Mouse (Mus musculus) gastrocnemius, postnatal 36 days (tissue): ENCODE data around the gene Ube2z. TPM values are rescaled to one million over a fixed set of nuclear protein-coding genes. Genes with fewer than 3 reads are reported as not detected.

ENCODE experiments used
- DNase-seq, 2 experiments: peaks; one replicate each; pipeline ENCODE4 v3.0.0; 2022
- intact Hi-C: fragments of 180-260 bp; cut with DNase I; formaldehyde crosslinking; loops from one replicate; pipeline ENCODE4 v1.15.1; 2025
- total RNA-seq, 2 experiments: library from RNA; stranded (reverse); gene quantifications; 2 replicates each; pipeline ENCODE4 v1.2.3; 2021

The Ube2z gene
- total RNA-seq, 2 experiments from 2014 or later = 14.5 to 15.4 TPM

- intact Hi-C loops = no loop called here
- no peak for DNase-seq
Observed at GRCm38 (mm10) chr11:96068231-96068630, 3.0 kb upstream of the Ube2z start.

- no peak for DNase-seq
- intact Hi-C loops = no loop called here
Observed at GRCm38 (mm10) chr11:96064521-96065214, 520 bp downstream of the Ube2z start.

- intact Hi-C loops = no loop called here
- no peak for DNase-seq
Observed at GRCm38 (mm10) chr11:96058309-96058708, 6.9 kb downstream of the Ube2z start.

GRCm38 (mm10) chr11:96050854-96051253, 14.3 kb downstream of the Ube2z start:
- DNase-seq = no peak
- intact Hi-C loops = no loop called here

GRCm38 (mm10) chr11:96049939-96050338, 15.2 kb downstream of the Ube2z start:
- no peak for DNase-seq
- intact Hi-C loops = no loop called here

- no peak for DNase-seq
- intact Hi-C loops = no loop called here
Observed at GRCm38 (mm10) chr11:96047469-96048373, 17.5 kb downstream of the Ube2z start.

- intact Hi-C loops = no loop called here
- DNase-seq = no peak
Observed at GRCm38 (mm10) chr11:96046793-96047192, 18.4 kb downstream of the Ube2z start.

- DNase-seq = no peak
- intact Hi-C loops = no loop called here
Observed at GRCm38 (mm10) chr11:96046028-96046427, 19.2 kb downstream of the Ube2z start.

GRCm38 (mm10) chr11:96044803-96045567, 20.2 kb downstream of the Ube2z start:
- intact Hi-C loops = no loop called here
- no peak for DNase-seq

- no peak for DNase-seq
- intact Hi-C loops = loop anchor here (5.0 kb wide), 1 partner anchor 39 kb away; the partner anchor contains the start of gene Atp5g1
Observed at GRCm38 (mm10) chr11:96038560-96038959, 26.6 kb downstream of the Ube2z start.

GRCm38 (mm10) chr11:96037499-96037898, 27.7 kb downstream of the Ube2z start:
- no peak for DNase-seq
- intact Hi-C loops = loop anchor here (5.0 kb wide), 1 partner anchor 40 kb away; the partner anchor contains the start of gene Atp5g1

- DNase-seq = no peak
- intact Hi-C loops = loop anchor here (5.0 kb wide), 1 partner anchor 42 kb away; the partner anchor contains the start of gene Atp5g1
Observed at GRCm38 (mm10) chr11:96035133-96035532, 30.1 kb downstream of the Ube2z start.

- intact Hi-C loops = loop anchor here (5.0 kb wide), 1 partner anchor 43 kb away; the partner anchor contains the start of gene Atp5g1
- peak; percentile 90 to 93 for DNase-seq
Observed at GRCm38 (mm10) chr11:96034596-96035052, 30.6 kb downstream of the Ube2z start, which contains the start of gene Snf8. Snf8 (plus strand) TSS chr11:96034885.

- intact Hi-C loops = no loop called here
Observed at GRCm38 (mm10) chr11:96034116-96034515, 31.1 kb downstream of the Ube2z start.

GRCm38 (mm10) chr11:96033264-96033663, 31.9 kb downstream of the Ube2z start:
- intact Hi-C loops = no loop called here
- DNase-seq = no peak

More at GRCm38 (mm10) chr11:96034116-96034515, 31.1 kb downstream of the Ube2z start:
- DNase-seq = no peak

GRCm38 (mm10) chr11:96031701-96032100, 33.5 kb downstream of the Ube2z start:
- DNase-seq = no peak
- intact Hi-C loops = no loop called here

- intact Hi-C loops = no loop called here
Observed at GRCm38 (mm10) chr11:96030571-96030970, 34.6 kb downstream of the Ube2z start.

GRCm38 (mm10) chr11:96028130-96028529, 37.1 kb downstream of the Ube2z start:
- no peak for DNase-seq
- intact Hi-C loops = no loop called here

More at GRCm38 (mm10) chr11:96030571-96030970, 34.6 kb downstream of the Ube2z start:
- no peak for DNase-seq

- intact Hi-C loops = no loop called here
- DNase-seq = no peak
Observed at GRCm38 (mm10) chr11:96020622-96021021, 44.6 kb downstream of the Ube2z start.

- intact Hi-C loops = no loop called here
- no peak for DNase-seq
Observed at GRCm38 (mm10) chr11:96017941-96018351, 47.2 kb downstream of the Ube2z start.
